Mouse (Mus musculus) lung, adult 2 months (tissue): Measurements from ENCODE around the gene Calm3.

Source experiments
- CTCF ChIP-seq: fragments of 200-500 bp; IDR thresholded peaks from 2 replicates; pipeline ENCODE4 v1.5.1; 2011; ENCODE audit warnings: mild to moderate bottlenecking, low read length, control low read depth; ENCODE audit not compliant: insufficient read depth
- POLR2A ChIP-seq: fragments of 200-500 bp; IDR thresholded peaks from 2 replicates; pipeline ENCODE4 v1.6.1; 2011; ENCODE audit warnings: low read depth, mild to moderate bottlenecking, control low read depth, low read length, borderline replicate concordance; ENCODE audit errors: extremely low read depth

DNA sequence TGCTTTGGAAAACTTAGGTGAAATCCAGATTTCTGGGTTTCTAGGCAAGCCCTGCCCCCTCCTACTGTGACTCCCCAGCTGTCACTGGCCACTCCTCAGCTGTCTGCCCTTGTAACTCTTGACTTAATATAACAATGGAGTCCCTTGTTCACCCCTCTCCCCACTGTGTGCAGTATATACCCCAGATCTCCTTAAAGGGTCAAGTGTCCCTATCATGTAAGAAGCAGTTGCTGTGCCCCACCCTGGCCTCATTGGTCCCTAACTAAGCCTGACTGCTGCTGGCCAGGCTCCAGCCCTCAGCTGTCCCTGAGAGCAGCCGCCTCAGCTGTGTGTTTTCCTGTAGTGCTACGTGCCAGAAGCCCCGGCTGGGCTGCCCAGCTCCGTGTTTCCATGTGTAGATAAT is 24.0 kb upstream of the Calm3 start:
- no peak for TF ChIP-seq POLR2A
- TF ChIP-seq CTCF, result no peak
